Mouse (Mus musculus): ENCODE results near the gene Susd1. TPM values are rescaled to one million over a fixed set of nuclear protein-coding genes. Genes with fewer than 3 reads are reported as not detected.
A peak's percentile ranks its signal among the peaks of the same experiment; 100 is the strongest.

Gene Susd1
- polyA plus RNA-seq (2016; fragmentation: Nextera tagmentation; extraction: Ambion mirVana): 1.2 and 2.0 TPM in 2 replicates

DNA sequence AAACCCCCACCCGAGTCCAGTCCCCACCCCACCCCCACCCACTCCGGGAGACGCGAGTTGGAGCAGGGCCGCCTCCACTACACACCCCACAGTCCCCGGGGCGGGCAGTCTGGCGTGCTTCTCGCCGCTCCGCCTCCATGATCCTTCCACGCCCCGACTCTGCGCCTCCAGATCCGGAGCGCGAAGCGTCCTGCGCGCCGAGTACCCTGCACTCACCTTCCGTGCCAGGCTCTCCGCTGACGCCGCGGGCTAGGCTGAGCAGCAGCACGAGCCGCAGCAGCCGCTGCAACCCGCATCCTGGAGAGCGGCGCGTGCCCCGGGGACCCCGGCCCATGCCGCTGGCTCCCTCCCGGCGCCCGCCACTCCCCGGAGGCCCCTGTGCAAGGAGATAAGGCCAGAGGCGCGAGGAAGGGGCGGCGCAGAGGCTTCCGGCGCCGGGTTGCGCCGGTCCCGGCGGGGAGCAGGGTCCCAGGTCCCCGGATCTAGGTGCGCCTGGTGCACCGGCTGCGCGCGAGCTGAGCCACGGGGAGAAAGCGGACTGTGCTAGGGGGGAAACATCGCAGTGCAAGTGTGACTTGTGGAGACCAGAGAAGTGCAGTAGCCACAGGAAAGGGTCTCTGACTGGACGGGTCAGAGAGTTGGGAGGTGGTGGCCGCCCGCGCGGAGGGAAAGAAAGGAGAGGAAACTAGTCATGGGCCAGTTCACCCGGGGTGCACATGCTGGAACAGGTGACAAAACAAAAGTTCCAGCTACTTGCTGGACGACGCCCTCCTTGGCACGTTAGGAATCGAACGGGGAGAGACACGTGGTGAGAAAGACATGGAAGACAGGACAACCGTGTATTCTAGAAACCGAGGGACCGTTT is at the start of gene Susd1:
Gene Susd1 (minus strand): TSS at position 644 of the 865 bp plus-strand sequence.
- WGBS: under 1% methylated on average over 74 of the region's 75 CpGs
- Histone ChIP-seq H3K4me3 (peak within 1 kb of the TSS; percentile 77), H3K27ac (peak within 1 kb of the TSS; percentile 88)

DNA sequence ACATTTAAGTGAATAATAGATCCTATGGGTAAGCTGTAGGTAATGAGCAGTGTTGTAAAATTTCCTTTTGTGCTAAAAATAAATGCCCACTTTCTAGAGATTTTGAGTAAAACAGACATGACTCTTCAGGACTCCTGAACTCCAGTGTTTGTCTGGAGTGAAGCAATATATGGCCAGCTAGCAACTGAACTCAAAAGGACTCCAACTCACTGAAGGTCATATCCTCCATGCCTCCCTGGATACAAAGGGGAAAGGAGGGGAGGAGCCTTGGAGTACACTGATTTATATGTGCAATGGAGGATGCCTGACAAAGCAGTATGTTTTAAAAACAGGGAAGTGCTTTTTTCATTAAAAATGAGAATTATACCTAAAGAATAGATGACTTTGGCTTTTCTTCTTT is 32.9 kb upstream of the Susd1 start:
- Histone ChIP-seq H3K36me3 (peaks cover 7% of the 10 kb centered on the region; the same call in 1 of the 2 replicates), H3K4me1 (no peaks in the 10 kb centered on the region), H3K9me3 (replicated peaks) (no peaks in the 10 kb centered on the region), H3K27me3 (ENCODE audit: low read depth, poor library complexity, severe bottlenecking) (no peaks in the 10 kb centered on the region), H3K27ac (no peak overlapping the region), H3K4me3 (no peak overlapping the region)
- no peak for DNase-seq (ENCODE audit: low spot score)

More for the DNA sequence above, at the start of gene Susd1:
- H3K36me3 ChIP-seq: no peaks in the 10 kb centered on the region
- peaks cover 17% of the 10 kb centered on the region for H3K4me1 ChIP-seq
- peaks cover 48% of the 10 kb centered on the region for H3K27me3 ChIP-seq (ENCODE audit: low read depth, poor library complexity, severe bottlenecking)
- no peaks in the 10 kb centered on the region for H3K9me3 ChIP-seq (replicated peaks)
- peak; percentile 78 for DNase-seq (ENCODE audit: low spot score)

DNA sequence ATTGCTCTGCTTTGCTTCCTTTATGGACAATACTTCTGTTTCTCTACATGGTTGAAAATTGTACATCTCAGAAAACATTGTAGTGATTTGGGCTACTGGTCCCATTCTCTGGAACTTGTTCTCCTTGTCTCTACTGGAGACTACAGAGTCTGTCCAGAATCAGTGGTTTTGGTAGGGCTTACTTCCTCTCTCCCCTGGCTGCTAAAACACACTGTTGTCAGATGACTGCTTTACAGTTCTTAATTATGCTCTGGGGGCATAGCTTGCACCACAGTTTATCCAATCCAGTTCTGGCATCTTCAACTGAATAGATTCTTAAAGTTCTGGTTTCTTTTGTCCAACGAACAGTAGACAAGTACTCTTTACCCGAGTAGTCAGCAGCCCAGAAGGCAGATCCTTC is 27.0 kb upstream of the Susd1 start:
- Histone ChIP-seq H3K27me3 (ENCODE audit: low read depth, poor library complexity, severe bottlenecking) (no peaks in the 10 kb centered on the region), H3K9me3 (replicated peaks) (no peaks in the 10 kb centered on the region), H3K4me1 (no peaks in the 10 kb centered on the region), H3K4me3 (no peak overlapping the region), H3K36me3 (no peaks in the 10 kb centered on the region), H3K27ac (no peak overlapping the region)
- DNase-seq (ENCODE audit: low spot score): no peak
- WGBS: 77% methylated on average over 2 of the region's 2 CpGs

- no peak overlapping the region for H3K27ac ChIP-seq
- DNase-seq (ENCODE audit: low spot score): no peak
- H3K4me3 ChIP-seq: no peak overlapping the region
- no peaks in the 10 kb centered on the region for H3K9me3 ChIP-seq (replicated peaks)
- H3K4me1 ChIP-seq: no peaks in the 10 kb centered on the region
- no peaks in the 10 kb centered on the region for H3K36me3 ChIP-seq
- WGBS: 89% methylated on average over 6 of the region's 6 CpGs
- H3K27me3 ChIP-seq (ENCODE audit: low read depth, poor library complexity, severe bottlenecking): no peaks in the 10 kb centered on the region
Measured at GRCm38 (mm10) chr4:59464661-59465060, 26.2 kb upstream of the Susd1 start.

DNA sequence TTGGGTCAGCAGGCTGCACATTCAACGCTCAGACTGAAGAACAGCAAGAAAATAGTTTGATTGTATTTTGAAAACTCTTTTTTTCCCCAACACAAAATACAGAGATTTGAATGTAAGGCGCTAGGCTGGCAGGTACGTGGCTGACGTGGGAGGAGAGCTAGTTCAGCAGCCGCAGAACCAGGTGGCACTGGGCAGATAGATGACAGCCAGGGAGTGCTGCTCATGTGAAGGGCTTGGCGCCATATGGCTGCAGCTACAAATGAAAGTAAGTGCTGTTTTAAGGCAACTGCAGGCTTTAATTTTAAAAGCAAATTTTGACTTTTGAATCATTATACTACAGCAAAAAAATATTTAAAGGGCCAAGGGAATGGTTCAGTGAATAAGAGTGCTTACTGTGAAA is 24.1 kb upstream of the Susd1 start:
- DNase-seq (ENCODE audit: low spot score): no peak
- 87% methylated on average over 6 of the region's 6 CpGs for WGBS
- no peaks in the 10 kb centered on the region for H3K9me3 ChIP-seq (replicated peaks)

GRCm38 (mm10) chr4:59461116-59461727 is 22.8 kb upstream of the Susd1 start:
- Histone ChIP-seq H3K4me3 (no peak overlapping the region), H3K36me3 (no peaks in the 10 kb centered on the region), H3K4me1 (no peaks in the 10 kb centered on the region), H3K27me3 (ENCODE audit: low read depth, poor library complexity, severe bottlenecking) (no peaks in the 10 kb centered on the region), H3K27ac (no peak overlapping the region), H3K9me3 (replicated peaks) (no peaks in the 10 kb centered on the region)
- 91% methylated on average over 11 of the region's 11 CpGs for WGBS
- DNase-seq (ENCODE audit: low spot score): no peak

More for the DNA sequence above, 24.1 kb upstream of the Susd1 start:
- H3K36me3 ChIP-seq: no peaks in the 10 kb centered on the region
- no peak overlapping the region for H3K27ac ChIP-seq
- H3K4me1 ChIP-seq: no peaks in the 10 kb centered on the region
- no peak overlapping the region for H3K4me3 ChIP-seq
- H3K27me3 ChIP-seq (ENCODE audit: low read depth, poor library complexity, severe bottlenecking): no peaks in the 10 kb centered on the region

GRCm38 (mm10) chr4:59459216-59459955 is 21.0 kb upstream of the Susd1 start:
- WGBS: 86% methylated on average over 13 of the region's 13 CpGs
- DNase-seq (ENCODE audit: low spot score): no peak
- no peaks in the 10 kb centered on the region for H3K9me3 ChIP-seq (replicated peaks)
- H3K27me3 ChIP-seq (ENCODE audit: low read depth, poor library complexity, severe bottlenecking): no peaks in the 10 kb centered on the region
- no peaks in the 10 kb centered on the region for H3K36me3 ChIP-seq
- no peak overlapping the region for H3K4me3 ChIP-seq
- H3K4me1 ChIP-seq: peaks cover 4% of the 10 kb centered on the region; the same call in 1 of the 2 replicates
- no peak overlapping the region for H3K27ac ChIP-seq

DNA sequence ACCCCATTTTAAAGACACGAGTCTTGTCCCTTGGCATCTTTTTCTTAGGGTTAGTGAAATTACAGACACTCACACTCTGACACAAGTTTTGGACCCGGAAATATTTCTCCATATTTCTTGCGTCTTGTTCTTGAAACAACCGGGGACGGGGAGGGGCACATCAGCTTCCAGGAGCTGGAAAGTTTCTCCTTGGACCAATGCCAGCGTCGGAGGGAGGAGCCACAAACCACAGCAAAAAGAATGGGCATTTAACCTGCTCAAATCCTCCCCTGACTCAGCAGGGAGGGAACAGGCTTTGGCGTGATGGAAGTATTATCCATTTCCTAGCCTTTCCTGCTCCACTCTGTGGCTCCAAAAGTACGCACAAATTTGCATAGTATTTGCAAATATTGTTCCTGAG is 19.5 kb upstream of the Susd1 start:
- Histone ChIP-seq H3K9me3 (replicated peaks) (no peaks in the 10 kb centered on the region), H3K4me3 (no peak overlapping the region), H3K27ac (no peak overlapping the region), H3K27me3 (ENCODE audit: low read depth, poor library complexity, severe bottlenecking) (no peaks in the 10 kb centered on the region), H3K4me1 (peaks cover 6% of the 10 kb centered on the region; the same call in 1 of the 2 replicates), H3K36me3 (no peaks in the 10 kb centered on the region)
- no peak for DNase-seq (ENCODE audit: low spot score)
- WGBS: 57% methylated on average over 9 of the region's 9 CpGs

DNA sequence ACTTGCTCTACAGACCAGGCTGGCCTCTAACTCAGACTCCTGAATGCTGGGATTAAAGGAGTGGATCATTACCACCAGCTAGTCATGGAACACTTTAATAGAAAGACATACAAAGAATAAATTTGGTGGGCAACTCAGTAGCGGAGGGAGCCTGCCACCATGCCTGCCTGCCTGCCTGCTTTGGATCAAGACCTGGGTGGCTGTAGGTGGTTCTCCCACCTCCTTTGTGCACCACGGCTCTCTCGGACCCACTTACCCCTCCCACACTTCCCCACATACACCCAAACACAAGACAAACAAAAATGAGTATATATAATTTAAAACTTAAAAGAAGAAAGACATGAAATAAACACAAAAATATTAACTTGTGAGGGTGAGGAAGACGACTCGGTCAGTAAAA is 18.7 kb upstream of the Susd1 start:
- no peaks in the 10 kb centered on the region for H3K36me3 ChIP-seq
- WGBS: 97% methylated on average over 5 of the region's 5 CpGs
- no peak overlapping the region for H3K27ac ChIP-seq
- H3K9me3 ChIP-seq (replicated peaks): no peaks in the 10 kb centered on the region
- no peak overlapping the region for H3K4me3 ChIP-seq
- peaks cover 14% of the 10 kb centered on the region; the same call in 1 of the 2 replicates for H3K4me1 ChIP-seq
- DNase-seq (ENCODE audit: low spot score): no peak
- no peaks in the 10 kb centered on the region for H3K27me3 ChIP-seq (ENCODE audit: low read depth, poor library complexity, severe bottlenecking)

- DNase-seq (ENCODE audit: low spot score): peak; percentile 27
- Histone ChIP-seq H3K4me1 (peaks cover 15% of the 10 kb centered on the region; the same call in 1 of the 2 replicates), H3K36me3 (no peaks in the 10 kb centered on the region), H3K27ac (no peak overlapping the region), H3K4me3 (no peak overlapping the region), H3K9me3 (replicated peaks) (no peaks in the 10 kb centered on the region), H3K27me3 (ENCODE audit: low read depth, poor library complexity, severe bottlenecking) (no peaks in the 10 kb centered on the region)
- WGBS: 55% methylated on average over 2 of the region's 2 CpGs
Measured at GRCm38 (mm10) chr4:59455465-59455864, 17.0 kb upstream of the Susd1 start.

- peaks cover 15% of the 10 kb centered on the region; the same call in 1 of the 2 replicates for H3K4me1 ChIP-seq
- no peaks in the 10 kb centered on the region for H3K9me3 ChIP-seq (replicated peaks)
- H3K27me3 ChIP-seq (ENCODE audit: low read depth, poor library complexity, severe bottlenecking): no peaks in the 10 kb centered on the region
- H3K36me3 ChIP-seq: no peaks in the 10 kb centered on the region
- peak; percentile 18 for DNase-seq (ENCODE audit: low spot score)
- no peak overlapping the region for H3K4me3 ChIP-seq
- WGBS: 77% methylated on average over 3 of the region's 3 CpGs
- no peak overlapping the region for H3K27ac ChIP-seq
Measured at GRCm38 (mm10) chr4:59454046-59454445, 15.6 kb upstream of the Susd1 start.

DNA sequence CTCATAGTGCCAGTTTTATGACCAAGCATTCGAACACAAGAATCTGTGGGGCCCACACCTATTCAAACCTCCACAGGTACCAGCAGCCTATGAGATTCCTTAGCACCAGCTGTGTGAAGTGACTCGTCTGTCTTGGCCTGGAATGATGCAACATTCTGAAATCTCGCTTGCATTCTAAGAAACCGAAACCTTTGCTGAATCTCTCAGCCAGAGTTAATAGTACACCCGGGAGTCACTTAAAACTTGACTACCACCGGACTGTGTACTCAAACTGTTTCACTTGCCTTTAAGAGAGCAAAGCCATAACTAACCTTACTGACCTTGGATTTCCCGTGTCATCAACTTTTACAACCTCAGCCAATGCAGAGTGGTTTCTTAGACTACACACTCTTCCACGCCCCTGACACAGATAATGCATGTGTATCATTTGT is 14.1 kb upstream of the Susd1 start:
- peak; percentile 26 for DNase-seq (ENCODE audit: low spot score)

More for the DNA sequence above, 14.1 kb upstream of the Susd1 start:
- Histone ChIP-seq H3K27me3 (ENCODE audit: low read depth, poor library complexity, severe bottlenecking) (no peaks in the 10 kb centered on the region), H3K36me3 (no peaks in the 10 kb centered on the region), H3K4me3 (no peak overlapping the region), H3K9me3 (replicated peaks) (no peaks in the 10 kb centered on the region), H3K4me1 (peaks cover 15% of the 10 kb centered on the region; the same call in 1 of the 2 replicates), H3K27ac (no peak overlapping the region)
- 72% methylated on average over 8 of the region's 8 CpGs for WGBS
